Mouse (Mus musculus): ENCODE measurements at regions not wholly inside any gene's neighbourhood (a gene's known extent, or its start where the extent isn't known, plus 50 kb on each side); places are given as distances from the start of the nearest gene placed in this dataset.
A peak's percentile ranks its signal among the peaks of the same experiment; 100 is the strongest.
"Not testable (repeated sequence)": the region's sequence is repeated elsewhere in the genome, so short reads cannot be mapped to it uniquely, and the experiment has no call there.

DNA sequence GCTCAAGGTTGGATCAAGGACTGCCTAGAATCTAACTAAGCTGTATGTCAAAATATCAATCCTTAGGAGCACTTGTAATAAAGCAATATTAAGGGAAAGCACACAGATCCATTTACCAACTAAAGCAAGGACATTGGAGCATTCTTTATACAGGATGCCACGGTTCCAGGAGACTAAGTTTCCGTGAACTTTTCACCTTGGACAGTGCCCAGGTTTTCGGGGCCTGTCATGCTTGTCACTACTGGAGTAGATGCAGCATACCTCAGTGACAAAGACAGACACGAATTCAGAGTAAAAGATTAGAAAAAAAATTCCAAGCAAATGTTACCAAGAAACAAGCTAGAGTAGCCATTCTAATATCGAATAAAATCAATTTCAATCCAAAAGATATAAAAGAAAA is 543.6 kb downstream of the Slitrk5 start:
- not testable (repeated sequence) for ATAC-seq (ENCODE audit: low TSS enrichment)

- peak; percentile 78 for ATAC-seq (ENCODE audit: low TSS enrichment)
These were observed 555.6 kb downstream of the Slitrk5 start for GRCm38 (mm10) chr14:112230461-112230860.

DNA sequence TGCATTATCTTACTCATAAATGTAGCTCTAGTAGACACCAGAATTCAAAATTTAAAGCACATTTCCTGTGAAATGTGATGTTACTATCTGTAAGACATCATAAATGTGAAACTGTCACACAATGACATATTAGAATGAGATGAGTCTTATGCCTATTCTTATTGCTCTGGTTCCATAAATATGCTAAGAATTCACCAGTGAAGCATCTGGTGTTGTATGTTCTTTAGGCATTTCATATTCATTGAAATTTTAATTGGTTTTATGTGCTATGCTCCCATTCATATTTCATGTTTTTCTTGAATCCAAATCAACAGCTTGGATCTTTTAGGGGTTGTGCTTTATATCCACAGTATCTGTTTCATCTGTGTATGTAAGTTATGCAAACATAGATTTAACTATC is 564.6 kb downstream of the Slitrk5 start:
- ATAC-seq (ENCODE audit: low TSS enrichment): peak; percentile 59; the same call in 1 of the 2 replicates

DNA sequence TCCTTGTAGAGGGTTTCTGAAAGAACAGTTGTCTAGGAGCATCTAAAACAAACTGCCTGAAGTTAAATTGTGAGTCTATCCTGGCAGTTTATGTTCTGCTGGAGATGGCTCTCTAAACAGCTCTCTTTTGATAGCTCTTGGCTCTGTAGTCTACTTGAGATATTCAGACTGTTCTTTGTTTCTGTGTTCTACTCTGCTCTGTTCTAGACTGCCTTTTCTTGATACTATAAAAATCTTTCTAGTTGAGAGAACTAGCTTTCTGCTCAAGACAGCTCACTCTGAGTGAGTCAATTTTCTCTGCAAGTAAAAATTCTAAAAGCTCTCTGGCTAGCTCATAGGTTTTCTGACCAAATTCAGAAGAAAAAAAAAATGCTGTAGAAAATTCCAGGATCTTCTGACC is 573.3 kb downstream of the Slitrk5 start:
- ATAC-seq (ENCODE audit: low TSS enrichment): peak; percentile 100

DNA sequence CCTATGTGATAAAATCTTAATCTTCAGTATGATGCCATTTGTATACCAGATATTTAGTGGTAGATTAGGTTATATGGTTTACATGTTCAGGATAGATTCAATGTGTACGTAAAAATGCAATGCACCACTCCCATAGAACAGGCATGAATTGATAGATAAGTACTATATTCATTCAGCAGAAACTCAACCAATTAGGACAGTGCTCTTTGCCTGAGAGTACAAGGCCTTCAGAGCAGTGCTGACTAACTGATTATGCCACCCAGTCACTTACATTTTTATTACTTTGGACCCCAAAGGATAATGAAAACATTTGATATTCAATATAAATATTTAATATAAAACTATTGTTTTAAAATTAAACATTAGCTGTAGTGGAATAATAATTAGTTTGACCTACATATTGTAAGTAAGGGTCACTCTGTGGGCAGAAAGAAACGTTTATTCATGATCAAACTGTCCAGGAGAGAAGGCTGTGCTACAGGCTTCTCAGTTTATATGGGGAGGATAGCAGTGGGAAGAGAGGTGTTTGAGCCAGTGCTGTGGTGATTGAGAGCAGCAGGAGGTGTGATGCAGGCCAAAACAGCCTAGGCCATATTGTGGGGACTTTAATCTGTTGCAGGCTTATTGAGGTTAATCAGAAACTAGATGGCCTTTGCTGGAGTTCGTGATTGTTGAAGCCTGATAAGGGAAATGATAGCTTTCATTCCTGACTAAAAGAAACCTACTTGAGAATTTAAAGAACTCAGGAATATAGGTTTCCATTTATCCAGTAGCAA is 623.3 kb downstream of the Slitrk5 start:
- no peak for ATAC-seq (ENCODE audit: low TSS enrichment)

GRCm38 (mm10) chr14:112325602-112326001 is 650.7 kb downstream of the Slitrk5 start:
- no peak for ATAC-seq (ENCODE audit: low TSS enrichment)

Data from frontal cortex, adult (tissue).